Mouse (Mus musculus): ENCODE results near the gene Tmbim1. TPM values are rescaled to one million over a fixed set of nuclear protein-coding genes. Genes with fewer than 3 reads are reported as not detected.

The Tmbim1 gene
- polyA plus RNA-seq, 1 experiment from 2014 or later: 44.4 TPM

GRCm38 (mm10) chr1:74300347-74301110, 4.9 kb downstream of the Tmbim1 start:
- Histone ChIP-seq H3K27ac (peak overlapping the region; percentile 31; the same call in 1 of the 2 replicates), H3K4me3 (no peak overlapping the region), H3K9me3 (no peaks in the 10 kb centered on the region), H3K27me3 (no peaks in the 10 kb centered on the region), H3K4me1 (peaks cover 71% of the 10 kb centered on the region), H3K4me2 (no peak overlapping the region), H3K36me3 (no peaks in the 10 kb centered on the region), H3K9ac (no peak overlapping the region)
- no peak for ATAC-seq (ENCODE audit: borderline replicate concordance, extremely low read depth, low FRiP score, low TSS enrichment)
- 74% methylated on average over 6 of the region's 6 CpGs for WGBS

DNA sequence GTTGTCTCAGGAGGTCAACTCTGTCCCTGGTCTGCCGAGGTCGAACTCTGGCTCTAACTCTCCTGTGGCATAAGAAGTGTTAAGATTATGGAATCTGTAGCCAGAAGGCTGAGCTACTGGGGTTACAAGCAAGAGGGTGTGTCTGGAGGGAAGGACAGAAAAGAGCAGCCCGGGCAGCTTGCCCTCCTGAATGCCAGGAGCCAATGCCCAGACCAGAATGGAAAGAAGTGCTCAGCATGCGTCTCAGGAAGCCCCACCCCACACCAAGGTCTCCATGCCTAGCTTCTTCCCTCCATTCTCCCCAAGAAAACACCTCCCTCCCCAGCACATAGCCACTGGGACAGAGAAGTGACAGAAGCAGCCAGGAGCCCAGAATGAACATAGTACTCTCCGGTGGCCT, 6.4 kb downstream of the Tmbim1 start:
- no peak overlapping the region for H3K9ac ChIP-seq
- peaks cover 1% of the 10 kb centered on the region; the same call in 1 of the 2 replicates for H3K36me3 ChIP-seq
- ATAC-seq (ENCODE audit: borderline replicate concordance, extremely low read depth, low FRiP score, low TSS enrichment): no peak
- no peak overlapping the region for H3K4me2 ChIP-seq
- H3K9me3 ChIP-seq: no peaks in the 10 kb centered on the region
- no peaks in the 10 kb centered on the region for H3K27me3 ChIP-seq
- H3K27ac ChIP-seq: peak overlapping the region; percentile 35
- WGBS: 56% methylated on average over 5 of the region's 5 CpGs
- H3K4me3 ChIP-seq: no peak overlapping the region
- H3K4me1 ChIP-seq: peaks cover 77% of the 10 kb centered on the region

- Histone ChIP-seq H3K4me2 (no peak overlapping the region), H3K27me3 (no peaks in the 10 kb centered on the region), H3K27ac (peak overlapping the region; percentile 98), H3K9me3 (no peaks in the 10 kb centered on the region), H3K9ac (no peak overlapping the region), H3K4me1 (peaks cover 84% of the 10 kb centered on the region), H3K36me3 (peaks cover 7% of the 10 kb centered on the region; the same call in 1 of the 2 replicates), H3K4me3 (no peak overlapping the region)
- ATAC-seq (ENCODE audit: borderline replicate concordance, extremely low read depth, low FRiP score, low TSS enrichment): no peak
- WGBS: 77% methylated on average over 5 of the region's 5 CpGs
Measured at GRCm38 (mm10) chr1:74298157-74298750, 7.2 kb downstream of the Tmbim1 start.

- peak overlapping the region; percentile 98 for H3K27ac ChIP-seq
- no peak overlapping the region for H3K4me3 ChIP-seq
- no peak for ATAC-seq (ENCODE audit: borderline replicate concordance, extremely low read depth, low FRiP score, low TSS enrichment)
- peaks cover 86% of the 10 kb centered on the region for H3K4me1 ChIP-seq
- H3K27me3 ChIP-seq: no peaks in the 10 kb centered on the region
- H3K9ac ChIP-seq: 0 out of 2 replicates have a peak overlapping the region, but pooled peaks have one; percentile 23
- WGBS: 55% methylated on average over 3 of the region's 3 CpGs
- peaks cover 12% of the 10 kb centered on the region for H3K36me3 ChIP-seq
- H3K4me2 ChIP-seq: peak overlapping the region; percentile 54; the same call in 1 of the 2 replicates
- H3K9me3 ChIP-seq: no peaks in the 10 kb centered on the region
Measured at GRCm38 (mm10) chr1:74297269-74297668, 8.2 kb downstream of the Tmbim1 start.

DNA sequence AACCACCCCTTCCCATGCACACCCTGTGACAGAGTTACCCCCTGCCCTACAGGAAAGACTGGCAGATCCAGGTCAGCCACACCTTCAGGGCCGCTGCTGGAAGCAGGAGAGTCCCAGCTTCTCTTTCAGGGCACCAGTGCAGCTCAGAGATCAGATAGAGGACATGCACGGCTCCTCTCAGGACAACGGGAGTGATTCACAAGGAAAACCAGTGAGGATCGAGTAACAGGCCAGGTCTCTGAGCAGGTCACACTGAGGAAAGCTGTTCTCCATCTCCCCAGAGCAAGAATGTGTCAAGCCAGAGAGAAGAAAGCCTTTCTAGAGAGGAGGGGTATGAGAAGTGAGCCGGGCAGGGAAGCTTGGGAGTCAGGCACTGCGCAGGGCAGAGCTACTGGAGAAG, 8.9 kb downstream of the Tmbim1 start:
- Histone ChIP-seq H3K36me3 (peaks cover 20% of the 10 kb centered on the region), H3K4me3 (no peak overlapping the region), H3K27ac (peak overlapping the region; percentile 98), H3K4me2 (peak overlapping the region; percentile 54), H3K4me1 (peaks cover 83% of the 10 kb centered on the region), H3K9ac (peak overlapping the region; percentile 23), H3K27me3 (no peaks in the 10 kb centered on the region), H3K9me3 (no peaks in the 10 kb centered on the region)
- ATAC-seq (ENCODE audit: borderline replicate concordance, extremely low read depth, low FRiP score, low TSS enrichment): no peak
- WGBS: 25% methylated on average over 6 of the region's 6 CpGs

DNA sequence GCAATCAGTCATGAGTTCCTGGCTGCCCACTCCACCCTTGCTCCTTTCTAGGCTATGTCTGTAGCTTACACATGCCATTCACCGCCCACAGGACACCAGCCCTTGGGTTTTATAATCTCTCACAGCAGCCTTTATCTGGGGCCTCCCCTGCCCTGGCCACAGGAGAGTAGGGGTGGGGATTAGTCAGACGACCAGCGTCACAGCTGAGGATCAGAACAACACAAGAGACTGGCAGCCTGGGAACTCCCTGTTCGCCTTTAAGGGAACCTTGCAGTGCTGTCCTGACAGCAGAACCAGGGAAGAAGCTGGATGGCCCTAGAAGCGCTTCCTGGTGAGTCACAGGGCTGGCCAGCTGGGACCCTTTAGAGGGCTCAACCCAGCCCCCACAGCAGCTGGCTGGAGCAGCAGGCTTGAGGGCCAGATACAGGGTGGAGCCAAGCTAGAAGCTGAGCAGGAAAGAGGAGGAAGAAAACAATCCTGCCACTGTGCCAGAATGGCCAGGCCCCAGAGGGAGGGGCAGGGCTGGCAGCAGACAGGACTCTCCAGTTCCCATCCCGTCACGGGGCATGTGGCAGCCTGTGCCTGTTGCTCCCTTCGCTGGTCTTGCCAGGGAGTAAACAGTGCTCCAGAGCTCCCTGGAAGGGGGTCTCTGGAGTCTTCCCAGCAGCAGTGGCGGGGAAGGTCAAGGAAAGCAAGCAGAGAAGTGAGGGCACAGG, 9.8 kb downstream of the Tmbim1 start:
- 6% methylated on average over 9 of the region's 9 CpGs for WGBS
- H3K27me3 ChIP-seq: no peaks in the 10 kb centered on the region
- ATAC-seq (ENCODE audit: borderline replicate concordance, extremely low read depth, low FRiP score, low TSS enrichment): peak; percentile 92
- H3K36me3 ChIP-seq: peaks cover 27% of the 10 kb centered on the region
- H3K27ac ChIP-seq: peak overlapping the region; percentile 98
- H3K4me2 ChIP-seq: peak overlapping the region; percentile 54
- no peaks in the 10 kb centered on the region for H3K9me3 ChIP-seq
- H3K9ac ChIP-seq: peak overlapping the region; percentile 23
- peaks cover 81% of the 10 kb centered on the region for H3K4me1 ChIP-seq
- peak overlapping the region; percentile 11; the same call in 1 of the 2 replicates for H3K4me3 ChIP-seq

DNA sequence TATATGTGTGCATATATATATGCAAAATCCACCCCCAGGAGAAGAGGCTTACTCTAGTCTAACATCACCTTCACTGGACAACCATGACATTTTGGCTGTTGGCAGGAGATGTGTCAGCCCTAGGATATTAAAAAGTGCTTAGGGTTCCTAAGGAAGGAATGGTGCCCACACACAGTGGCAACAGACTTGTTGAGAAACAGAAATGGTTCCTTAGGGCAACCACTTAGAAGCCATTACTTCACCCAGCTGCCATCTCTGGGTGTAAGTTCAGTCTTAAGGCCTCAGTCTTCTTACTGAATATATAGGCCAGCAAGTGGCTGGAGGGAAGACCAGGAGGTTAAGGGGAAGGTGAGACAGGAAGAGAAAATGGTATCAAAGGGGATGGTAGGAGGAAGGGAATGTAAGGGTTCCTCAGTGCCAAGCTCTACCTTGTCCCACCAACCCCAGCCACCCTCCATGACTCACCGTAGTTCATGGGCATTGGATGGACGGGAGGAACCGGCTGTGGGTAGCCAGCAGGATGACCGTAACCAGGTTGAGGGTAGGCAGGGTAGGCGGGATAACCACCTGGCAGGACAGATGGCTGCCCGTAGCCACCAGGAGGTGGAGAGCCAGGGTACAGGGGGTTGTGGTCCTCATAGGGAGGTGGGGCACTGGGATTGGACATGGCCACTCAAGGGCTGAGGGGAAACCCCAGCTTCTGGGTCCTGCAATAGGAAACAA, 10.5 kb downstream of the Tmbim1 start:
- peak overlapping the region; percentile 20; the same call in 1 of the 2 replicates for H3K9ac ChIP-seq

DNA sequence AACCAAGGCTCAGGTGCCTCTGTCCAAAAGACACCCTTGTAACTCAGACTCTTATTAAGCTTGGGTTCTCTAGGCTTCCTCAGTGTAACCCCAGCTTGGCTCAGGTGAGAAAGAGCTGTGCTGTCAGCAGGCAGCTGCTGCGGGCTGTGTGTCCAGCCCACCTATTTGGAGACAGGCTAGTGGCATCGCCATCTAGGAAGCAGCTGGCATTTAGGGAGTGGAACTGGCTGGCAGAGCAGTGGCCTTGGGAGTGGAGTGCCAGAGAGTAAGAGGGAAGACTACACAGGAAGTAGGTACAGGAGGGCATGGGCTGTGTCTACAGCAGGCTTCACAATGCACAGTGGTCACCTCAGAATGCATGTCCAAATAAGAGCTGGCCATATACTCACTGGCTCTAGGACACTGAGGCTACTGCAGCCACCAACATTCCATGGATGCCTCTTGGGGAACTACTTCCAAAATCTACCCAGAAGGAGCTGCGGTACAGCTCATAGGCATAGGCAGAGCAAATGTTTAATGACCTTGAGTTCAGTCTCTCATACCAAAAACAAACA, 11.3 kb downstream of the Tmbim1 start:
- Histone ChIP-seq H3K9ac (no peak overlapping the region), H3K9me3 (no peaks in the 10 kb centered on the region), H3K27me3 (no peaks in the 10 kb centered on the region), H3K4me3 (no peak overlapping the region), H3K4me2 (no peak overlapping the region), H3K27ac (peak overlapping the region; percentile 48), H3K4me1 (peaks cover 79% of the 10 kb centered on the region), H3K36me3 (peaks cover 36% of the 10 kb centered on the region)
- ATAC-seq (ENCODE audit: borderline replicate concordance, extremely low read depth, low FRiP score, low TSS enrichment): no peak
- 79% methylated on average over 3 of the region's 3 CpGs for WGBS

More for the DNA sequence above, 10.5 kb downstream of the Tmbim1 start:
- H3K4me2 ChIP-seq: peak overlapping the region; percentile 54
- H3K4me3 ChIP-seq: no peak overlapping the region
- H3K36me3 ChIP-seq: peaks cover 33% of the 10 kb centered on the region
- peaks cover 83% of the 10 kb centered on the region for H3K4me1 ChIP-seq
- H3K27me3 ChIP-seq: no peaks in the 10 kb centered on the region
- WGBS: 82% methylated on average over 6 of the region's 6 CpGs
- ATAC-seq (ENCODE audit: borderline replicate concordance, extremely low read depth, low FRiP score, low TSS enrichment): no peak
- H3K27ac ChIP-seq: peak overlapping the region; percentile 98
- H3K9me3 ChIP-seq: no peaks in the 10 kb centered on the region

DNA sequence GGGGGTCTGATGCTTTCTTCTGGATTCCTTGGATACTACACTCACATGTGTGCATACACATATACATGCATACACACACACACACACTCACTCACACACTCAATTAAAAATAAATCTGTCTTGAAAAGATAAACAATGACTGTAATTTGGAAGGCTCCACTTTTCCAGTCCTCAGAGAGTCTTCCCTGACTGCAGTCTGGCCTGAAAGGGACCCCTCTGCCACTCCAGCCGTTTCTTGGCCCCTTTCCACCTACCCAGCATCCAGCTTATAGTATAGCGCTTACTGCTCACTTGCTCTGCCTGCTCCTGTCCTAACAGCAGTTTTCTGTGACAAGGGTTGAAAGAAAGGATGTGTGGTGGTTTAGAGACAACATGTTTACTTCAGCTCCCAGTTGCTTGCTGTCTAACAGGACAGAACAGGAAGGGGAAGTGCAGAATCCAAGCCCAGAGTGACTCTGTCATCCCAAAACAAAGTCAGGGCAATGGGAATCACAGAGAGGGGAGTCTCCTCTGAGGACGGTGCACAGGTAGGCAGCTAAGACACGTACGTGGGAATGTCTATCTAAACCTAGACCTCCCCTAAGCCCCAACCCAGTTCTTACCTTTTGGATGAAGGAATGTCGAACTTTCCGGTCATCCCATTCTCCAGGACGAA, 12.0 kb downstream of the Tmbim1 start:
- Histone ChIP-seq H3K4me2 (no peak overlapping the region), H3K9ac (no peak overlapping the region), H3K27me3 (no peaks in the 10 kb centered on the region), H3K27ac (peak overlapping the region; percentile 48), H3K4me1 (peaks cover 72% of the 10 kb centered on the region), H3K36me3 (peaks cover 43% of the 10 kb centered on the region), H3K9me3 (no peaks in the 10 kb centered on the region), H3K4me3 (no peak overlapping the region)
- ATAC-seq (ENCODE audit: borderline replicate concordance, extremely low read depth, low FRiP score, low TSS enrichment): peak; percentile 45
- 70% methylated on average over 8 of the region's 8 CpGs for WGBS

- H3K4me2 ChIP-seq: no peak overlapping the region
- ATAC-seq (ENCODE audit: borderline replicate concordance, extremely low read depth, low FRiP score, low TSS enrichment): no peak
- 85% methylated on average over 11 of the region's 11 CpGs for WGBS
- peaks cover 47% of the 10 kb centered on the region for H3K36me3 ChIP-seq
- H3K27ac ChIP-seq: peak overlapping the region; percentile 48
- H3K27me3 ChIP-seq: no peaks in the 10 kb centered on the region
- no peak overlapping the region for H3K9ac ChIP-seq
- no peak overlapping the region for H3K4me3 ChIP-seq
- H3K4me1 ChIP-seq: peaks cover 62% of the 10 kb centered on the region
- no peaks in the 10 kb centered on the region for H3K9me3 ChIP-seq
Measured at GRCm38 (mm10) chr1:74292331-74293020, 12.9 kb downstream of the Tmbim1 start.

Data from lung, embryonic 15.5 days (tissue).